Mouse (Mus musculus) kidney, adult 2 months (tissue): Measurements from ENCODE around the gene Csad.

Experiments
- CTCF ChIP-seq: fragments of 200-500 bp; conservative IDR thresholded peaks from 2 replicates; pipeline ENCODE4 v1.5.1; 2011; ENCODE audit warnings: low read depth, mild to moderate bottlenecking, control low read depth, low read length, moderate library complexity, mixed read lengths; ENCODE audit not compliant: insufficient read depth, insufficient read length
- POLR2A ChIP-seq: fragments of 200-500 bp; IDR thresholded peaks from one replicate; pipeline ENCODE4 v1.6.1; 2011; ENCODE audit warnings: low read depth, low read length, control low read depth

GRCm38 (mm10) chr15:102210816-102211215 lies 6.3 kb upstream of the Csad start:
- TF ChIP-seq CTCF (no peak), POLR2A (no peak)
